In genomic region chr1:53839392-53839791, GRCm38 (mm10) we compare ENCODE assay signal across 17 mouse cellular contexts.
"Had no signal": no experiment of that assay in that cellular context is flagged by ENCODE, and none has a peak within 500 bp of the region (broad histone marks: within the 10 kb centered on the region; RNA-seq: fewer than 3 reads in every experiment).

No protein-coding gene starts in this region.

- H3K4me2 ChIP-seq: liver, embryonic 13.5 days; liver, embryonic 15.5 days; lung, embryonic 15.5 days; midbrain, embryonic 12.5 days; neural tube, embryonic 12.5 days had no signal

- H3K27me3 ChIP-seq: liver, embryonic 13.5 days; liver, embryonic 15.5 days; lung, embryonic 15.5 days; midbrain, embryonic 12.5 days; neural tube, embryonic 12.5 days had no signal

- H3K9ac ChIP-seq: liver, embryonic 13.5 days; liver, embryonic 15.5 days; liver, postnatal 0 days; lung, embryonic 15.5 days; midbrain, embryonic 12.5 days; neural tube, embryonic 12.5 days had no signal

- H3K27ac ChIP-seq: liver, embryonic 13.5 days; liver, embryonic 15.5 days; lung, embryonic 15.5 days; midbrain, embryonic 10.5 days; midbrain, embryonic 12.5 days; neural tube, embryonic 12.5 days had no signal

- H3K36me3 ChIP-seq: liver, embryonic 13.5 days; liver, embryonic 15.5 days; lung, embryonic 15.5 days; midbrain, embryonic 10.5 days; midbrain, embryonic 12.5 days; neural tube, embryonic 12.5 days had no signal

- H3K4me1 ChIP-seq: liver, embryonic 13.5 days; liver, embryonic 15.5 days; lung, embryonic 15.5 days; midbrain, embryonic 12.5 days; neural tube, embryonic 12.5 days had no signal

- DNase-seq: liver, embryonic 13.5 days; liver, postnatal 0 days; lung, adult 2 months; lung, postnatal 14 days; lung, postnatal 36 days; midbrain, embryonic 14.5 days; right cerebral cortex, postnatal 14 days; spleen, adult 18-20 months; thymus, adult 2 months; thymus, postnatal 25 days; thymus, postnatal 4 days had no signal

- ATAC-seq: liver, postnatal 0 days; midbrain, embryonic 16.5 days had no signal

- H3K4me3 ChIP-seq: liver, embryonic 13.5 days; liver, embryonic 15.5 days; lung, embryonic 15.5 days; midbrain, embryonic 10.5 days; midbrain, embryonic 12.5 days; neural tube, embryonic 12.5 days had no signal

- H3K9me3 ChIP-seq: liver, embryonic 13.5 days; liver, embryonic 15.5 days; lung, embryonic 15.5 days; midbrain, embryonic 10.5 days; midbrain, embryonic 12.5 days; neural tube, embryonic 12.5 days had no signal
